Mouse (Mus musculus) liver, embryonic 11.5 days (tissue): ENCODE results near the gene Gm20736. TPM values are rescaled to one million over a fixed set of nuclear protein-coding genes. Genes with fewer than 3 reads are reported as not detected.
"Not testable (repeated sequence)": the region's sequence is repeated elsewhere in the genome, so short reads cannot be mapped to it uniquely, and the experiment has no call there.

Source experiments
- ATAC-seq: fragments of 200-750 bp; cut with Nextera tagmentation; replicated peaks from 2 replicates; pipeline ENCODE4 v1.8.0; 2017; ENCODE audit warnings: moderate number of reproducible peaks, mild to moderate bottlenecking, moderate TSS enrichment, moderate library complexity; ENCODE audit not compliant: low FRiP score
- DNase-seq: peaks from one replicate; pipeline ENCODE4 v3.0.0-alpha.2; 2017; ENCODE audit warnings: low spot score
- H3K27ac ChIP-seq: fragments of 300-500 bp; sonication (generic); 2 replicates; pipeline ENCODE4 v1.5.1; 2014; ENCODE audit warnings: mild to moderate bottlenecking, low read depth, low read length, control low read depth
- H3K27me3 ChIP-seq: fragments of 300-500 bp; sonication (generic); replicated peaks from 2 replicates; pipeline ENCODE4 v1.6.1; 2014; ENCODE audit warnings: low read length, mixed read lengths; ENCODE audit not compliant: control insufficient read depth, insufficient read depth
- H3K36me3 ChIP-seq: fragments of 300-500 bp; sonication (generic); 2 replicates; pipeline ENCODE4 v1.6.1; 2014; ENCODE audit warnings: mild to moderate bottlenecking, low read length, moderate library complexity, mixed read lengths; ENCODE audit not compliant: control insufficient read depth, insufficient read depth
- H3K4me1 ChIP-seq: fragments of 300-500 bp; sonication (generic); replicated peaks from 2 replicates; pipeline ENCODE4 v1.6.1; 2014; ENCODE audit warnings: low read length, mixed read lengths; ENCODE audit not compliant: control insufficient read depth, insufficient read depth
- H3K4me2 ChIP-seq: fragments of 300-500 bp; sonication (generic); 2 replicates; pipeline ENCODE4 v1.6.1; 2014; ENCODE audit warnings: mild to moderate bottlenecking, control low read depth, moderate library complexity
- H3K4me3 ChIP-seq: fragments of 300-500 bp; sonication (generic); 2 replicates; pipeline ENCODE4 v1.5.1; 2014; ENCODE audit warnings: low read depth, low read length, control low read depth
- H3K9ac ChIP-seq: fragments of 300-500 bp; sonication (generic); 2 replicates; pipeline ENCODE4 v1.6.1; 2014; ENCODE audit warnings: low read depth, low read length, control low read depth
- H3K9me3 ChIP-seq: fragments of 300-500 bp; sonication (generic); 2 replicates; pipeline ENCODE4 v1.6.1; 2016; ENCODE audit warnings: low read length, inconsistent platforms, mixed read lengths; ENCODE audit not compliant: control insufficient read depth
- WGBS: fragments of 180-500 bp; shearing (Covaris S2); extraction: QIAGEN DNeasy Blood & Tissue Kit; methylation state at CpG from one replicate; pipeline ENCODE4 v1.1.7; 2014; 5-methylcytosine and 5-hydroxymethylcytosine counted together
- polyA plus RNA-seq: library from polyadenylated mRNA; unstranded; fragments of >200 nt; fragmentation: Nextera tagmentation; extraction: Ambion mirVana; gene quantifications from 2 replicates; pipeline ENCODE4 v1.2.1, GENCODE M21; 2014

Gm20736 gene
- not detected in 2 replicates for polyA plus RNA-seq

- not testable (repeated sequence) for H3K27ac ChIP-seq, H3K4me1 ChIP-seq, H3K27me3 ChIP-seq, H3K9ac ChIP-seq, H3K36me3 ChIP-seq, H3K4me2 ChIP-seq, ATAC-seq, H3K9me3 ChIP-seq, DNase-seq, H3K4me3 ChIP-seq
- WGBS, result no CpG with 5 or more reads among the region's 5 CpGs
These were observed at the start of gene Gm20736 for GRCm38 (mm10) chrY:65377390-65377789. Gene Gm20736, plus strand, starts transcription at chrY:65377690.

Other genes with a start within 250 kb of the Gm20736 start
- gene Gm20924, start 170.2 kb upstream of the Gm20736 start, polyA plus RNA-seq, result not detected in 2 replicates